Mouse (Mus musculus) midbrain, postnatal 0 days (tissue): ENCODE measurements around the gene Klk7. TPM values are rescaled to one million over a fixed set of nuclear protein-coding genes. Genes with fewer than 3 reads are reported as not detected.

Source experiments
- ATAC-seq: fragments of 200-750 bp; cut with Nextera tagmentation; 2 replicates; pipeline ENCODE4 v1.8.0; 2017; ENCODE audit warnings: moderate number of reproducible peaks, mild to moderate bottlenecking, moderate TSS enrichment, moderate library complexity; ENCODE audit not compliant: low FRiP score
- DNase-seq: peaks from one replicate; pipeline ENCODE4 v3.0.0-alpha.2; 2015; ENCODE audit warnings: low spot score
- H3K27ac ChIP-seq: fragments of 300-500 bp; sonication (generic); 2 replicates; pipeline ENCODE4 v1.5.1; 2014; ENCODE audit warnings: low read depth, mild to moderate bottlenecking, low read length, mixed read lengths
- H3K27me3 ChIP-seq: fragments of 300-500 bp; sonication (generic); 2 replicates; pipeline ENCODE4 v1.6.1; 2014; ENCODE audit warnings: low read length, control low read depth, mixed read lengths; ENCODE audit not compliant: insufficient read depth
- H3K36me3 ChIP-seq: fragments of 300-500 bp; sonication (generic); 2 replicates; pipeline ENCODE4 v1.6.1; 2014; ENCODE audit warnings: low read length, control low read depth, mixed read lengths; ENCODE audit not compliant: insufficient read depth
- H3K4me1 ChIP-seq: fragments of 300-500 bp; sonication (generic); 2 replicates; pipeline ENCODE4 v1.6.1; 2014; ENCODE audit warnings: mild to moderate bottlenecking, control low read depth, antibody characterized with exemption, low read length, mixed read lengths; ENCODE audit not compliant: insufficient read depth
- H3K4me2 ChIP-seq: fragments of 300-500 bp; sonication (generic); 2 replicates; pipeline ENCODE4 v1.6.1; 2014; ENCODE audit warnings: low read depth, mild to moderate bottlenecking, low read length, mixed read lengths; ENCODE audit not compliant: poor library complexity, severe bottlenecking
- H3K4me3 ChIP-seq: fragments of 300-500 bp; sonication (generic); 2 replicates; pipeline ENCODE4 v1.5.1; 2014; ENCODE audit warnings: low read depth, mild to moderate bottlenecking, low read length, moderate library complexity
- H3K9ac ChIP-seq: fragments of 300-500 bp; sonication (generic); replicated peaks from 2 replicates; pipeline ENCODE4 v1.6.1; 2014; ENCODE audit warnings: mild to moderate bottlenecking, low read length, moderate library complexity, mixed read lengths; ENCODE audit not compliant: poor library complexity, severe bottlenecking
- H3K9me3 ChIP-seq: fragments of 300-500 bp; sonication (generic); 2 replicates; pipeline ENCODE4 v1.6.1; 2016; ENCODE audit warnings: low read length, control low read depth
- CTCF ChIP-seq: IDR thresholded peaks from 2 replicates; pipeline ENCODE4 v1.5.1; 2016; ENCODE audit warnings: antibody characterized with exemption, mild to moderate bottlenecking
- WGBS: fragments of 180-500 bp; shearing (Covaris S2); extraction: QIAGEN DNeasy Blood & Tissue Kit; methylation state at CpG from one replicate; pipeline ENCODE4 v1.1.7; 2014; 5-methylcytosine and 5-hydroxymethylcytosine counted together
- polyA plus RNA-seq: library from polyadenylated mRNA; unstranded; fragments of >200 nt; fragmentation: Nextera tagmentation; extraction: Ambion mirVana; gene quantifications from 2 replicates; pipeline ENCODE4 v1.2.1, GENCODE M21; 2015
- total RNA-seq: library from RNA; depleted of rRNA; stranded (reverse); fragments of >200 nt; gene quantifications from 2 replicates; pipeline ENCODE4 v1.2.3, GENCODE M21; 2014

Gene Klk7
- total and polyA plus RNA-seq, 2 experiments from 2014 or later: 0.16 TPM

- Histone ChIP-seq H3K9me3 (no peaks in the 10 kb centered on the region), H3K4me3 (peak overlapping the region; percentile 52), H3K36me3 (no peaks in the 10 kb centered on the region), H3K4me2 (peak overlapping the region; percentile 90), H3K4me1 (no peaks in the 10 kb centered on the region; the same call in 1 of the 2 replicates), H3K27me3 (peaks cover 10% of the 10 kb centered on the region; the same call in 1 of the 2 replicates), H3K9ac (peak overlapping the region; percentile 54; the same call in 1 of the 2 replicates), H3K27ac (no peak overlapping the region)
- 42% methylated on average over 13 of the region's 13 CpGs for WGBS
- DNase-seq (no peak), ATAC-seq (peak; percentile 32)
- TF ChIP-seq CTCF: no peak
Observed at GRCm38 (mm10) chr7:43797844-43798462, 13.1 kb upstream of the Klk7 start.

GRCm38 (mm10) chr7:43799876-43800275, 11.2 kb upstream of the Klk7 start:
- ATAC-seq (no peak), DNase-seq (no peak)
- WGBS: 68% methylated on average over 7 of the region's 7 CpGs
- no peak for TF ChIP-seq CTCF
- Histone ChIP-seq H3K9me3 (no peaks in the 10 kb centered on the region), H3K4me2 (no peak overlapping the region), H3K27me3 (peaks cover 9% of the 10 kb centered on the region; the same call in 1 of the 2 replicates), H3K36me3 (no peaks in the 10 kb centered on the region), H3K4me3 (no peak overlapping the region), H3K4me1 (no peaks in the 10 kb centered on the region; the same call in 1 of the 2 replicates), H3K27ac (no peak overlapping the region), H3K9ac (no peak overlapping the region)

- Histone ChIP-seq H3K4me3 (no peak overlapping the region), H3K9ac (no peak overlapping the region), H3K27me3 (no peaks in the 10 kb centered on the region), H3K4me2 (no peak overlapping the region), H3K27ac (no peak overlapping the region), H3K4me1 (no peaks in the 10 kb centered on the region), H3K36me3 (no peaks in the 10 kb centered on the region), H3K9me3 (no peaks in the 10 kb centered on the region)
- no peak for DNase-seq
- no peak for ATAC-seq
- 88% methylated on average over 7 of the region's 7 CpGs for WGBS
- TF ChIP-seq CTCF: no peak
Observed at GRCm38 (mm10) chr7:43815211-43815610, 4.1 kb downstream of the Klk7 start.

GRCm38 (mm10) chr7:43816746-43817145, 5.7 kb downstream of the Klk7 start:
- H3K9ac ChIP-seq: no peak overlapping the region
- no peak overlapping the region for H3K27ac ChIP-seq
- no peak overlapping the region for H3K4me3 ChIP-seq
- DNase-seq (no peak), ATAC-seq (no peak)
- H3K4me2 ChIP-seq: no peak overlapping the region
- no peaks in the 10 kb centered on the region for H3K4me1 ChIP-seq
- H3K36me3 ChIP-seq: no peaks in the 10 kb centered on the region
- no peaks in the 10 kb centered on the region for H3K9me3 ChIP-seq
- no peak for TF ChIP-seq CTCF
- H3K27me3 ChIP-seq: no peaks in the 10 kb centered on the region

GRCm38 (mm10) chr7:43821581-43821980, 10.5 kb downstream of the Klk7 start:
- Histone ChIP-seq H3K27ac (no peak overlapping the region), H3K9me3 (no peaks in the 10 kb centered on the region), H3K9ac (no peak overlapping the region), H3K4me1 (no peaks in the 10 kb centered on the region), H3K4me3 (no peak overlapping the region), H3K36me3 (no peaks in the 10 kb centered on the region), H3K4me2 (no peak overlapping the region), H3K27me3 (no peaks in the 10 kb centered on the region)
- TF ChIP-seq CTCF: no peak
- DNase-seq (no peak), ATAC-seq (no peak)
- WGBS: 93% methylated on average over 7 of the region's 7 CpGs

GRCm38 (mm10) chr7:43824199-43824598, 13.1 kb downstream of the Klk7 start, which contains the start of gene Klk6:
Gene Klk6, plus strand, starts transcription at chr7:43824499.
- DNase-seq: no peak
- no peak for TF ChIP-seq CTCF
- WGBS: 79% methylated on average over 10 of the region's 10 CpGs

More at GRCm38 (mm10) chr7:43824199-43824598, 13.1 kb downstream of the Klk7 start, which contains the start of gene Klk6:
- H3K4me3 ChIP-seq: no peak within 1 kb of the TSS
- no peaks in the 10 kb centered on the region for H3K27me3 ChIP-seq
- no peak within 1 kb of the TSS for H3K4me2 ChIP-seq
- H3K36me3 ChIP-seq: no peaks in the 10 kb centered on the region
- H3K9me3 ChIP-seq: no peaks in the 10 kb centered on the region
- H3K9ac ChIP-seq: no peak within 1 kb of the TSS
- no peaks in the 10 kb centered on the region for H3K4me1 ChIP-seq
- no peak for ATAC-seq
- no peak within 1 kb of the TSS for H3K27ac ChIP-seq
